Mouse (Mus musculus): ENCODE results near the gene Olfr1293-ps.

The Olfr1293-ps gene

DNA sequence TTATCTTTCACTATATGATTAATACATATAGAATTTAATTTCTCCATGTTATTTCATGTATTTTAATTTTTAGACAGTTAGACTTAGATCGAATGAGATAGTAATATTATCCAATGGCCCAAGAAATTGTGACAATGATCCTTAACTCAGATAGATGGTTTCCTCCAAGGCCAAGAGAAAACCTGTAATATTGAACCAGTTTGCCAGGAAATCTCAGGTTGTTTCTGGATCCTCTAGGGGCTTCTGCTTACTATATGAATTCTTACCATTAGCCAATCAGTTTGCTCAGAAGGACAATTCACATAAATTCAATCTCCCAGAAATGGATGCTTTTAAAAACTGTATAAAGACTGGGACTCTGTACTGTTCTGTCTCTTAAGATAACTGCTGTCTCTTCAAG, at the start of gene Olfr1293-ps:
Gene Olfr1293-ps (plus strand): TSS at position 301 of the 400 bp plus-strand sequence.
- DNase-seq (ENCODE audit: extremely low spot score): no peak

- DNase-seq (ENCODE audit: extremely low spot score): no peak
These were observed 44.5 kb upstream of the Olfr1293-ps start, which contains the start of gene Olfr1289 for GRCm38 (mm10) chr2:111480519-111480918. Gene Olfr1289, plus strand, starts transcription at chr2:111480819.

DNA sequence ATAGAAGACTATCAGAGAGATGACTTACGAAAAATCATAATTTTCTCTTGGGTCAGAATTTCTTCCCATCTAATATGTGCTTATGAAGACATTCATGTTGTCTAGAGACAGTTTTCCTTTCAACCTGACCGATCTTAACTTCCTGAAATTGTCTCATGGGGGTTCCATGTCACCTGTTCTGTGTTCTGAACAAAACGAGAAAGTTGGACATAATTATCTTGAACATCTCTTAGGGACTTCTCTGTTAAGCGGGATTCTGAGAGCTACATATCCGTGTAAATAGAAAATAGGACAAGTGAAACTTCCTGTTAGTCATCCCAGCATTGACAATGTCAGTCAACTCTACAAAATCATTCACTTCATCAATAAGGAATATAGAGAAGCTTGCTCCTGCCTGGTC, 31.3 kb upstream of the Olfr1293-ps start, which contains the start of gene Olfr1290:
Gene Olfr1290 (minus strand): TSS at position 101 of the 400 bp plus-strand sequence.
- DNase-seq (ENCODE audit: extremely low spot score): no peak

- no peak for DNase-seq (ENCODE audit: extremely low spot score)
These were observed 28.1 kb upstream of the Olfr1293-ps start, which contains the start of gene Olfr1291-ps1 for GRCm38 (mm10) chr2:111496880-111497279. Gene Olfr1291-ps1, plus strand, starts transcription at chr2:111497180.

DNA sequence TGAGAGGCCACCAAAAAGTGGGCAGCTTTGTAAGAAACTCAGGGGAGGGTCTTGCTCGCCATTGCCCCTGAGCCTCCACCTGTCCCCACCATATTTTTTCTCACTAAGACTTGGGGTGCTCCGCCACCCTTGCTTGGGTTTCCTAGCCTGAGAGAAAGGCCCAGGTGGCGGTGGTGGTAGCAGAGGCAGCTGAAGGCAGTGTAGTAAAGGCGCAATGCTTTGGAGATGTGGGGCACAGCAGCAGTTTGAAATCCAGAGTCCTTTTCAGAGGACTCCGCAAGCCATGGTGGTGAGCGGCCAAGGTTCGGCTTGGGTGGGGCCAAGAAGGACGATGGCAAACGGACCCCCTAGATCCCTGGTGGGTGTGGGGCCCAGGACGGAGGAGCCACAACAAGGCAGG, 7.6 kb upstream of the Olfr1293-ps start:
- DNase-seq (ENCODE audit: extremely low spot score): no peak

GRCm38 (mm10) chr2:111540191-111540590, 15.2 kb downstream of the Olfr1293-ps start, which contains the start of gene Olfr1294:
Gene Olfr1294, minus strand, starts transcription at chr2:111540291.
- no peak for DNase-seq (ENCODE audit: extremely low spot score)

DNA sequence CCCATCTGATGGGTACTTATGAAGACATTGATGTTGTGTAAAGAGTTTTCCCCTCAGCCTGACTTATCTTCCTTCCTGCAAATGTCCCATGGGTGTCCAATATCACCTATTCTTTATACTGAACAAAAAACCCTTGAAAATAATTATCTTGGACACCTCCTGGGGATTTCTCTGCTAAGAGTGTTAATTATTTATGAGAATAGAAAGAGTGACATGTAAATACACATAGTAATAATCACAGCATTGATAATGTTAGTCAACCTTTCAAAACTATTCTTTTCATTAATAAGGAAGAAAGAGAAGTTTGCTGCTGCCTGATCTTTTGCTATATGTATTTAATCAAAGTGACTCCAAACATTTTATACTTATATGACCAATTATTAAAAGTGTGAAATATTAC, 44.6 kb downstream of the Olfr1293-ps start, which contains the start of gene Olfr1295:
Gene Olfr1295 (minus strand): TSS at position 101 of the 400 bp plus-strand sequence.
- no peak for DNase-seq (ENCODE audit: extremely low spot score)
